In the genomic region with DNA sequence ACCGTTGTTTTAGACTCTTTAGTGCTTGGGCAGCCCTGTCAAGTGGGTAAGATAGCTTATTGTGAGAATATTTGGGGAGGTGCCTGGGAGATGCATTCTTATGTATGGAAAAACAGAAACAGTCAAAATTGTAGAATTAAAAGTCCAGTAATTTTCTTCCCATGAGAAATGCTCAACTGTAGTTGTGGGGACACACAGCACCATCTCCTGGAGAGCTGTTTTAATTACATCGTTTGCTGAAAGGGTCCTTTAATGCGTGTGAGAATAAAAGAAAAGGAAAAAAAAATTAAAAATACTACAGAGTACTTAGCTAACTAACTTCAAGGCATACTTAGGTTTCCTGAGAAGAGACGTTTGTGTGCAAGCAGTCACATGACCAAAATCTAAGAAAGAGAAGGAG, we compare ENCODE assay signal across 14 mouse cellular contexts.
DNase-seq lines count a peak whose midpoint lies in the region; ATAC-seq lines count a peak whose summit lies in the region.
"Had no signal": no experiment of that assay in that cellular context is flagged by ENCODE, and none has a peak within 500 bp of the region (broad histone marks: within the 10 kb centered on the region; RNA-seq: fewer than 3 reads in every experiment).

No protein-coding gene starts in this region.

- H3K27me3 ChIP-seq in kidney, embryonic 16.5 days (ENCODE audit: insufficient read depth, low read length): no peaks in the 10 kb centered on the region
- H3K27me3 ChIP-seq in midbrain, embryonic 14.5 days (ENCODE audit: control insufficient read depth, insufficient read depth, low read length): no peaks in the 10 kb centered on the region
- no peaks in the 10 kb centered on the region for H3K27me3 ChIP-seq in midbrain, embryonic 11.5 days (ENCODE audit: control insufficient read depth, insufficient read depth, low read length)
- H3K27me3 ChIP-seq: CH12.LX; embryonic facial prominence, embryonic 13.5 days; liver, embryonic 13.5 days; neural tube, embryonic 13.5 days had no signal

- peak; percentile 41; the same call in 1 of the 2 replicates for ATAC-seq in frontal cortex, adult (ENCODE audit: low TSS enrichment)
- no peak for ATAC-seq in kidney, embryonic 16.5 days (ENCODE audit: low FRiP score, low TSS enrichment)
- ATAC-seq in midbrain, embryonic 14.5 days (ENCODE audit: low FRiP score, low TSS enrichment): no peak
- ATAC-seq in midbrain, embryonic 11.5 days (ENCODE audit: low FRiP score): no peak

- no peak overlapping the region for H3K9ac ChIP-seq in kidney, embryonic 16.5 days (replicated peaks; ENCODE audit: low read length)
- H3K9ac ChIP-seq in midbrain, embryonic 14.5 days (replicated peaks; ENCODE audit: low read length): no peak overlapping the region
- H3K9ac ChIP-seq in midbrain, embryonic 11.5 days (ENCODE audit: low read length): no peak overlapping the region
- H3K9ac ChIP-seq: embryonic facial prominence, embryonic 13.5 days; liver, embryonic 13.5 days; neural tube, embryonic 13.5 days had no signal

- no peaks in the 10 kb centered on the region for H3K36me3 ChIP-seq in kidney, embryonic 16.5 days (ENCODE audit: insufficient read depth, low read length)
- no peaks in the 10 kb centered on the region for H3K36me3 ChIP-seq in midbrain, embryonic 14.5 days (ENCODE audit: control insufficient read depth, insufficient read depth, low read length)
- no peaks in the 10 kb centered on the region for H3K36me3 ChIP-seq in midbrain, embryonic 11.5 days (ENCODE audit: control insufficient read depth, insufficient read depth, low read length)
- H3K36me3 ChIP-seq: embryonic facial prominence, embryonic 13.5 days; liver, embryonic 13.5 days; midbrain, embryonic 10.5 days; neural tube, embryonic 13.5 days had no signal

- DNase-seq in frontal cortex, postnatal 25 days (ENCODE audit: low spot score in 2 of 2): no peak
- peak; percentile 24 to 40 for DNase-seq in kidney, postnatal 4 days
- DNase-seq in midbrain, embryonic 14.5 days: peak; percentile 63
- DNase-seq in midbrain, embryonic 11.5 days (ENCODE audit: low spot score, missing footprints): no peak
- no peak for DNase-seq in right cerebral cortex, postnatal 36 days (ENCODE audit: low spot score in 2 of 2)
- no peak for DNase-seq in adrenal gland, postnatal 14 days
- DNase-seq: liver, embryonic 13.5 days; right cerebral cortex, postnatal 14 days had no signal

- H3K4me1 ChIP-seq in kidney, embryonic 16.5 days (ENCODE audit: insufficient read depth, low read length): no peaks in the 10 kb centered on the region
- H3K4me1 ChIP-seq in midbrain, embryonic 14.5 days (ENCODE audit: control insufficient read depth, insufficient read depth, low read length): no peaks in the 10 kb centered on the region
- H3K4me1 ChIP-seq in midbrain, embryonic 11.5 days (ENCODE audit: control insufficient read depth, insufficient read depth, low read length): no peaks in the 10 kb centered on the region
- H3K4me1 ChIP-seq: embryonic facial prominence, embryonic 13.5 days; liver, embryonic 13.5 days; midbrain, embryonic 10.5 days; neural tube, embryonic 13.5 days had no signal

- no peak overlapping the region for H3K4me3 ChIP-seq in kidney, embryonic 16.5 days (ENCODE audit: low read length)
- no peak overlapping the region for H3K4me3 ChIP-seq in midbrain, embryonic 14.5 days (replicated peaks; ENCODE audit: low read depth, low read length)
- no peak overlapping the region for H3K4me3 ChIP-seq in midbrain, embryonic 11.5 days (ENCODE audit: low read depth, low read length)
- H3K4me3 ChIP-seq: embryonic facial prominence, embryonic 13.5 days; liver, embryonic 13.5 days; midbrain, embryonic 10.5 days; neural tube, embryonic 13.5 days had no signal

- no peaks in the 10 kb centered on the region for H3K9me3 ChIP-seq in kidney, embryonic 16.5 days (ENCODE audit: low read length)
- no peaks in the 10 kb centered on the region for H3K9me3 ChIP-seq in midbrain, embryonic 14.5 days (ENCODE audit: control insufficient read depth, low read length)
- no peaks in the 10 kb centered on the region for H3K9me3 ChIP-seq in midbrain, embryonic 11.5 days (ENCODE audit: control insufficient read depth, low read length)
- H3K9me3 ChIP-seq: embryonic facial prominence, embryonic 13.5 days; liver, embryonic 13.5 days; midbrain, embryonic 10.5 days; neural tube, embryonic 13.5 days had no signal

- 38% methylated on average over 4 of the region's 4 CpGs for WGBS in kidney, embryonic 16.5 days
- WGBS in midbrain, embryonic 14.5 days: 43% methylated on average over 4 of the region's 4 CpGs
- 46% methylated on average over 4 of the region's 4 CpGs for WGBS in midbrain, embryonic 11.5 days

- no peak overlapping the region for H3K4me2 ChIP-seq in kidney, embryonic 16.5 days (replicated peaks; ENCODE audit: low read depth, low read length)
- no peak overlapping the region for H3K4me2 ChIP-seq in midbrain, embryonic 14.5 days (ENCODE audit: low read length)
- H3K4me2 ChIP-seq in midbrain, embryonic 11.5 days: no peak overlapping the region
- H3K4me2 ChIP-seq: embryonic facial prominence, embryonic 13.5 days; liver, embryonic 13.5 days; neural tube, embryonic 13.5 days had no signal

- H3K27ac ChIP-seq in kidney, embryonic 16.5 days (ENCODE audit: low read length): no peak overlapping the region
- no peak overlapping the region for H3K27ac ChIP-seq in midbrain, embryonic 14.5 days (replicated peaks; ENCODE audit: low read depth, low read length)
- H3K27ac ChIP-seq in midbrain, embryonic 11.5 days (ENCODE audit: low read depth, low read length): no peak overlapping the region
- H3K27ac ChIP-seq: embryonic facial prominence, embryonic 13.5 days; liver, embryonic 13.5 days; midbrain, embryonic 10.5 days; neural tube, embryonic 13.5 days had no signal

Comparison
In these comparisons a context has a peak if more than half of its experiments do, and no peak if none do; other contexts are left out.
1. DNase-seq: peak in kidney, postnatal 4 days (2 of 2) and midbrain, embryonic 14.5 days (single experiment); none in frontal cortex, postnatal 25 days (0 of 2), midbrain, embryonic 11.5 days (single experiment), right cerebral cortex, postnatal 36 days (0 of 2) and adrenal gland, postnatal 14 days (single experiment).